Mouse (Mus musculus) MEL (cell line): ENCODE results near the gene Antxr1.

Experiments used
- BHLHE40 ChIP-seq: IDR thresholded peaks from 2 replicates; pipeline ENCODE4 v1.6.1; 2012; ENCODE audit warnings: low read depth, mild to moderate bottlenecking, inconsistent platforms, low read length, improper control_type of control experiment, borderline replicate concordance
- CTCF ChIP-seq, 3 experiments: IDR thresholded peaks in 2 of 3; conservative IDR thresholded peaks in 1 of 3; 2 replicates each; pipeline ENCODE4 v1.5.1; 2011 to 2012; ENCODE audit warnings: low read length in 3 of 3, low read depth in 2 of 3, mild to moderate bottlenecking in 2 of 3, improper control_type of control experiment in 1 of 3, inconsistent platforms in 1 of 3, mixed read lengths in 1 of 3, moderate library complexity in 1 of 3; ENCODE audit not compliant: control insufficient read depth in 1 of 3, insufficient read depth in 1 of 3, poor library complexity in 1 of 3, severe bottlenecking in 1 of 3
- ETS1 ChIP-seq: IDR thresholded peaks from 2 replicates; pipeline ENCODE4 v1.6.1; 2012; ENCODE audit warnings: low read depth, mild to moderate bottlenecking, inconsistent platforms, low read length, improper control_type of control experiment, moderate library complexity
- GABPA ChIP-seq: IDR thresholded peaks from 2 replicates; pipeline ENCODE4 v1.6.1; 2012; ENCODE audit warnings: low read depth, mild to moderate bottlenecking, inconsistent platforms, low read length, improper control_type of control experiment, moderate library complexity
- MAX ChIP-seq: IDR thresholded peaks from 2 replicates; pipeline ENCODE4 v1.6.1; 2011; ENCODE audit warnings: low read length, improper control_type of control experiment
- NRF1 ChIP-seq: IDR thresholded peaks from 2 replicates; pipeline ENCODE4 v1.6.1; 2014; ENCODE audit warnings: low read depth, mild to moderate bottlenecking, inconsistent platforms, low read length, improper control_type of control experiment, moderate library complexity; ENCODE audit not compliant: poor library complexity, insufficient read depth, severe bottlenecking

- TF ChIP-seq GABPA (no peak), MAX (no peak), CTCF (IDR thresholded peaks at IDR 0.05 in 2 of 3, conservative IDR thresholded peaks at IDR 0.05 in 1 of 3; ENCODE audit: control insufficient read depth in 1 of 3, insufficient read depth in 1 of 3, low read depth in 2 of 3, low read length in 3 of 3, poor library complexity in 1 of 3, severe bottlenecking in 1 of 3) (no peak), ETS1 (no peak), BHLHE40 (no peak), NRF1 (no peak)
These were observed 223.5 kb downstream of the Antxr1 start for GRCm38 (mm10) chr6:87112125-87112524.
